Mouse (Mus musculus): ENCODE measurements around the gene Atp5g2.

DNA sequence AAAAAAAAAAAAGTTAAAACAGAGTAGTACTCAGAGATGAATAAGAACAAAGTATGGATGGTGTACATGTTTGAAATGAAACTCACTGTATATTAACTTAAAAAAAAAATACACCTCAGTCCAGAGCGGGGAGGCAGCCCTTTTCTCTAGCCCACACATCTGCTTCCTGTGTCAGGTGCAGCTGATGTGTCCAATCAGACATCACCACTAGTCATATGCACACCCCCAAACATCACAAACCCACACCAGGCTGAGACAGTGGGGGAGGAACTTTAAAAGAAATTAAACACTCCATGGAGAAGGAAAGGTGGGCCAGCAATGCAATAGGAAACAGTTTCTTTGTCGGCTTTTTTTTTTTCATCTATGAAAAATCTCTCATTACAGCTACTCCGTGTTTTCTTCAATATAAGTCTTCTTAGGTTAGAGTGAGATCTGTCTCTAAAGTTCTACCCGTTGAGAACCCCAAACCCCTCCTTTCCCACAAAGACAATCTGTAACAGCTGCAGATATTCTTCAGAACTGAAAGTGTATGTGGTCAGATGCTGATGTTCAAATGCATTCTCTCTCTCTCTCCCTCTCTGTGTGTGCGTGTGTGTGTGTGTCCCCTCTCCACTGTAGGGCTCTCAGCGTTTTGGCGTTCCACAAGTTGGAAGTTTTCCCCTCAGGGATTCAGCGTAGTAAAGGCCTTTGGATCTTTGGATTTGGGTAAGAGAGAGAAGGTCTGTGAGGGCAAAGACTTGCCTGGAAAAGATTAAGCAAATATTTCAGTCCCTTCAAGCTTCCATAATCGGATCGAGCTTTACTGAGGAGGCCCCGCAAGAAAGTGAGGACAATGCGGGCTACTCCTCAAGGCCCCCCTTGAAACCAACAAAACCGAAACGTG lies 49.1 kb upstream of the Atp5g2 start:
- TF ChIP-seq CTCF (IDR thresholded peaks at IDR 0.05): no peak
- no peak for TF ChIP-seq EP300 (IDR thresholded peaks at IDR 0.05)
